Mouse (Mus musculus) thymus, postnatal 14 days (tissue): ENCODE measurements at regions not wholly inside any gene's neighbourhood (a gene's known extent, or its start where the extent isn't known, plus 50 kb on each side); places are given as distances from the start of the nearest gene placed in this dataset.

ENCODE experiments used
- DNase-seq: peaks from one replicate; pipeline ENCODE4 v3.0.0; 2021

DNA sequence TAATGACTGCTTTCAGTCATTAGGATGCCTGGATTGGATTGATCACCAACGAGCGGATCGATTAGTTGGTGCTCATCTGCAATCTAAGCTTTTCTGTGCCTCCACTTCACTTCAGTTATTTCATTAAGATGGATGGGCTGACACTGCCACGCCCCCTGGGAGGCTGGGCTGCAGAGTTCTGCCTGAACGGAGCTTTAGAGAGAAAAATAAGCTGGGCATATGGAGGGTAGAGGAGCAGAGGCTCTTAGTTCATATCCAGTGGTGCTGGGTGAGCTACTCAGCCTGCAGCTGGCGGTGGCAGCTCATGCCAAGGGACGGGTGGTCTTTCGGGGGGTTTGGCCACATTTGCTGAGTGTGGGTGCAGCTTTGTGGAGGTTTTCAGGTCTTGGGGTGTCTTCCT, 256.4 kb upstream of the Dusp10 start:
- DNase-seq = no peak

DNA sequence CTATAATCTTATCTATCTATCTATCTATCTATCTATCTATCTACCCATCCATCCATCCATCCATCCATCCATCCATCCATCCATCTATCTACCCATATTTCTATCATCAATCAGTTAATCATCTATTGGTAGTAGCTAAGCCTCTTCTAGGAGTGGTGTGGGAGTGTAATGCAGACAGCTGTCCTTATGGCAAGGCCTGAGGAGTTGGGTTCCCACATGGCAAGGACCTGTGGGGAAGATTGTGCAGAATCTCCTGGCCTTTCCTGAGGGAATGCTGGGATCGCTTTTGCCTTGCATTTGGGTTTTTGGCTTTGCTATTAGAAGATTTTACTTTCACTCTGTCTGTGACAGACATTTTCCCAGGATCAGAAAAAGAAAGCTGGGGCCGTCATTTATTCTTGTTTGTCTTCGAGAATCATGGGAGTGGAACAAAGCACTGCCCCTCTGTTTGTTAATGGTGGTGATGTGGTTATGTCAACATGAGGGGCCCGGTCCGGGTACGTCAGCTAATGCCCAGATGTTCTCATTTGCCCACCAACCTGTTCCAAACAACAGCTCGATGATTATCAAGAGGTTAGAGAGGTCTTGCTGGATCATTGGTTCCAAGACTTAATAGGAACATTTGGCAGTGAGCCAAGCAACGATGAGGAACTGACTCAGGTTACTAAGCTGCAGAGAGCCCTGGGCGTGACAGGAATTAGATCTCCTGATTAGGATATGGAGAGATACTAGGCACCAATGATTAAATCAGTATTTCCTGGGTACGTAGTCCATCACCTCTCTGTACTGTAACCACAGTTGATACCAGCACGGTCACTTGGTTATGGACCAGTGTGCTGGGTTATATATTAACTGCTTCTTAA, 249.0 kb upstream of the Dusp10 start:
- DNase-seq = no peak

DNA sequence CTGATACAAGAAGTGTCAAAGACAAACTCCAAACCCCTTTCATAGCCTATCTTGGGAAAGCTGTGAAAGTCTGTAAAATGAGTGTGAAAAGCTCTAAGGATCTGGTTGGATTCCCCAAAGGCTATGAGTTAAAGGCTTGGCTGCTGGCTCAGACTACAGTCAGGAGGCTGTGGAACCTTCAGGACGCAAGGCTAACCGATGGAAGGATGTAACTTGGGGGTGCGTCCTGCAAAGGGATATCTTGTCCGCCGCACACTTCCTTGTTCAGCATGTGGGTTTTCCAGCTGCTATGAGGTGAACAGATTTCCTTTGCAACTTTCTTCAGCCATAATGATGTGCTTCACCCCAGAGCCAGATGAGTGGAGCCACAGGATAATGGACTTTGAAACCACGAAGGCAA, 240.3 kb upstream of the Dusp10 start:
- no peak for DNase-seq

DNA sequence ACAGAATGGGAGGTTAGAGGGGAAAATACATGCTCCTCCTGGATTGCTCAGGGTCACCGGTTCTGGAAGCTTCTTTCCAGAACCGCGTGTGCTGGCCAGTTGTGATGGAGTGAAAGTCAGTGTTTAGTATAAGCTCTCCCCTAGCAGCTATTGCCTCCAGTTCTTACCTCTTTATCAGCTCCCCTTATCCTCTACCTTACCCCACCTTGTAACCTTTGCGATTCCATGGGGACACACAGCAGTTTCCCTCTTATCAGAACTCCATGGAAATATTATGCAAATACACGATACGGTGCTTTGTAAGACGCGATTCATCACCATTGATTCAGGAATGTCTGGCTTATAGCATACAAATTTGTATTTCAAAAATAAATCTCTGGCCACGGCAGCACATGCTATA, 232.9 kb upstream of the Dusp10 start:
- no peak for DNase-seq

DNA sequence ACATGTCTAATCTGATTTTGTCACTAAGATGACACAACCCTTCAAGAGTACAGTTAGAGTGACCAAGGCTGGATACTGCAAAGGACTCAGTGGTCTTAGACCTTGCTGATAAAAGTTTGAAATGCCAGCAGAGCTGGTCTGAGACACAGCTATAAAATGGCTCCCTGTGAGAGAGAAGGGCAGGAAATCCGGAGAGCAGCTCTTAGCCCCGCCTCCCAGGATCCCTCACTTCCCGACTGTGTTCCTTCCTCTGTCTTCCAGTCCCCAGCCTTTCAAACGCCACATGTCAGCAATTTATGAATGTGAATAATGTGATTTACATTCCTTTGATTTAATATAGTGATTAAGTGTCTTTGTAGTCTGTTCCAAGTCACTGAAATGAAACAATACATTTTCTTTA, 232.3 kb upstream of the Dusp10 start:
- DNase-seq = no peak

DNA sequence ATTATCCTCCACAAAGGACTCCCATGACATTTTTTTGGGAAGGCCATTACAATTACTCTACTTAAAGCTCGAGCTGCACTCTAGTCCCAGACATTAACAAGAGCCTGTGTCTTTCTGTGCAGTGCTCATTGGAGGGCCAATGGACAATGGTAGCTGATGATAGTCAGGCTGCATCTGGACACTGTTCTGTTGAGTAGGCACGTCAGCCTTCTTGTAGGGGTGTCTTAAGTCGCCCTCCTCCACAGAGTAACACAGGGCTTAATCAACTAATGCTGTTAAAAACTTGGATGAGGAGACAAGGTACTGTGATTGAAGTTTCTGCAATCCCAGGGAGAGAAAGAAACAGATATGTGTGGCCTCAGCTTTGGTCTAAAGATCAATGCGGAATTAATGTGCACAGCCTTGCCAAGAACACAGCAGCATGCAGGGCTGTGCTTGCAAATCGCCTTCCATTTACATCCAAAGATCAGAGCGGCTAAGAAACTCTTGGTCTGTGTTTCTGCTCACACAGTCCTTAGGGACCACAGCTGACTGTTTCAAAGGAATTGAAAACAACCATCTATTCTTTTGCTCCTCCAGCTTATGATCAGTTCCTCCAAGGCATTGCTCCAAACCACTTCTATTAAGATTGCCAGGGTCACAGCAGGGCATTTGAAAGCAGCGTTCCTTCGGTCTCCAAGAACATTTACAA, 229.5 kb upstream of the Dusp10 start:
- no peak for DNase-seq

DNA sequence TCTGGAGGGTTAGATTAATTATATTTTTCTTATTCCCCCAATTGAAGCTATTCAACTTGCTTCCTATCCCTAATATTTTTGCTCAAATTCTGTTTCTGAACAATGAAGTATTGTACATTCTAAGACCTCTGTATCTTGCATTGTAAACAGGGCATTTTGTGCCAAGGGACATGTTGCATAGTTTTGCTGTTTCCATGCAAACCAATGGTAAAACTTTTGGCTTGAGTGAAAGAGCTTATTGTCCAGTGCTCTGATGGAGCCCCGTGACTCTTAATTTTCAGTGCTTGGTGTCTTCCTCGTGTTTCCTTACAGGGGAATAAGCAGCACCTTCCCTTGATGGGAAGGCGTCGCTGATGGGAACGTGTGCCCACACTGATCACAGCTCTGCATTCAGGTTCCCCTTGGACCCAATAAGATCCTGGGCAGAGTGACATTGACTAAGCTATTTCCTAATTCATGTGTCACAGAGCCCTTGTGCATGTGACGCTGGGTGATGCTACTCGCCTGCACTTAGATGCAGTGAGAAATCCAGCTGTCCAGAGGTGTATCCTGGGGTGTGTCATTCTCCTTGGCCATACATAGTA, 220.8 kb upstream of the Dusp10 start:
- DNase-seq = no peak

DNA sequence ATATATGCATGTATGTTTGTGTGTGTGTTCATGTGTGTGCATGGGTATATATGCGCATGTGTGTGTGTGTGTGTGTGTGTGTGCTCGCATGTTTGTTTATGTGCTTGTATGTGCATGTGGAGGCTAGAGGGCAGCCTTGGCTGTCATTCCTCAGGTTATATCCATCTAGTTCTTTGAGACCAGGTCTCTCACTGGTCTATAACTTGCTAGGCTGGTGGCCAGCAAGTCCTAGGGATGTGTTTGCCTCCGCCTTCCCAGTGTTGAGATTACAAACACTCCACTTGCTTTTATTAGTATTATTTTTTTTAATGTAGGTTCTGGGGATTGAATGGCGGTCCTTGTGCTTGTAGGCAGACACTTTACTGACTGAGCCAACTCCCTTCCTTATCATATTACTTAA, 219.8 kb upstream of the Dusp10 start:
- no peak for DNase-seq

DNA sequence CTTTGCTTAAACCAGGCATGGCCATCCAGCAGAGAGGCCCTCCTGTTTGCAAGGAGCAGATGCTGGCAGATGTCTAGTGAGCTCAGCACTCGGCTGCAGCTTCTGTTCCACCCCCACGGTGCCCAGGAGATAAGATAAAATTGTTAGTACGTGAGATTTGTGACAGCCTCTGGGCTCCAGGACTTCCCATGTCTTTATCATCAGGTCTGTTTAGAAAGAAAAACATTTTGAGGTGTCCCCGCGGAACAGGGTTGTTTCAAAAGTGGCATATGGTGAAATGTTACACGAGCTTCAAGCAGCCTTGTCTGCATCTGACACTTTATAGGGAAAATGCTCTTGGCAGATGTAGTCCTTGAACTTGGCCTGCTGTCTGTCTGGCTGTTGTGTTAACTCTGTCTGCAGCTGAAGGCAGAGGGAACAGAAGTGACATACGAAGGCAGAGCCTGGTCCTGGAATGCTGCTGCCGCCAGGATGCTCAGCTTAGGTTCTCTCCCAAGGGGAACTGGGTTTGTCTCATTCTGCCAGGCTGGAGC, 219.1 kb upstream of the Dusp10 start:
- no peak for DNase-seq

DNA sequence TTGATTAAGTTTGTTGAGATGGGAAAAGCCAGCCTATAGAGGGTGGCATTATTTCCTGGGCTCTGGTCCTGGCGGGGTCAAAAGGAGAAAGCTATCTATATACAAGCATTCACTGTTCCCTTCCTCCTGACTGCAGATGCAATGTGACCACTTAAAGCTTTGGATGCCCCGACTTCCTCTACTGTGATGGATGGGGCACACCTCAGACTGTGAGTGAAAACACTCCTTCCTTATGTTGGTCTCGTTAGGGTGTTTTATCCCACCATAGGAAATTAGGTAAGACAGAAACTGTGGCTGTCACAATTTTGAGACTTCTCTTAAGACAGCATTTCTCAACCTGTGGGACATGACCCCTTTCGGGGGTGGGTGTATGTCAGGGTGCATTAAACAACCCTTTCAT, 210.8 kb upstream of the Dusp10 start:
- no peak for DNase-seq

DNA sequence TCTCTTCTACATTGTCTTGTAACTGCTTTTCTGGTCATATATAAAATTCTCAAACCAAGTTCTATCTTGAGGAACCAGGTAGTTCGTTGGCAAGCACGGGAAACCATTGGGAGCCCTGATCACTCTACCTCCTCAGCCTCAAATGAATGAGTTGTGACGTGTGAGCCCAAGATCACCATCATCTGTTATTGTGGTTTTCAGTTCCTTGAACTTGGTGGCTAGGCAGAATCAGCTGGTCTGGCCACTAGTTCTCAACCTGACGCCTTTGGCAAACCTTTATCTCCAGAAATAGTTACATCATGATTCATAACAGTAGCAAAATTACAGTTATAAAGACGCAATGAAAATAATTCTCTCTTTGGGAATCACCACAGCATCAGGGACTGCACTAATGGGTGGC, 209.7 kb upstream of the Dusp10 start:
- DNase-seq = no peak

DNA sequence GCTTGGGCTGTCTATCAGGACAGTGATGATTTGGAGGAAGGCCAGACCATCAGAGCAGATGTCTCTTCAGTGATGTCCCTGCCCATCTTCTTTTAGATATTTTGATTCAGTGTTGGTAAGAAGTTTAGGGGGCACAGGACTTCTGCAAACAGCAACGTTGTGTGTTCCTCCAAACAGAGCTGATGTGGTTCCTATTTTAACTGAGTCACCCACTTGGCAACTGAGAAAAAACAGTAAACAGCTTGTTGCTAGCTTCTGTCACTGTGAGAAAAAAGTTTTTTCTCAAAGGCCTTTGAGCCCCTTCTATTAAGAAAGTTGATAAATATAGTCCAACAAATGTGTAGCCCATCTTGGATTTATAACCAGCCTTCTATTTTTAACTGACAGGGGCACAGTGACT, 209.3 kb upstream of the Dusp10 start:
- DNase-seq = no peak

DNA sequence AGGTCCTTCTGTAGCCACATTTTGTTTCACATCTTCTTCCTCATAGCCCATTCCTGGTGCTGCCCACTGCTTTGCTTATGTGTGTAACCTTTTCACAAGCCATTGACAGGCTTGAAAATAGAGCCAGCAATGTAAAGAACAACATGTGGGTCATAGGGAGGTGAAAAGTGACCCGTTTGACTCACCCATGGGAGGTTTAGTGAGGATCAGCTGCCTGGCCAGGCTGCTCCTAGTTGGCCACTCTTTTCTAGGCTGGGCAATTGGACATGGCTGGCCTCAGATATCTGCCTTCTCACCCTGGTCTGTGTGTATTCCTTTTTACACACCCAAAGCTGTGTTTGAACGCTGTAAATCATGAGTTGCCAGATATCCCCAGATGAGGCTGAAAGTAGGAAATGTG, 208.8 kb upstream of the Dusp10 start:
- DNase-seq = no peak

DNA sequence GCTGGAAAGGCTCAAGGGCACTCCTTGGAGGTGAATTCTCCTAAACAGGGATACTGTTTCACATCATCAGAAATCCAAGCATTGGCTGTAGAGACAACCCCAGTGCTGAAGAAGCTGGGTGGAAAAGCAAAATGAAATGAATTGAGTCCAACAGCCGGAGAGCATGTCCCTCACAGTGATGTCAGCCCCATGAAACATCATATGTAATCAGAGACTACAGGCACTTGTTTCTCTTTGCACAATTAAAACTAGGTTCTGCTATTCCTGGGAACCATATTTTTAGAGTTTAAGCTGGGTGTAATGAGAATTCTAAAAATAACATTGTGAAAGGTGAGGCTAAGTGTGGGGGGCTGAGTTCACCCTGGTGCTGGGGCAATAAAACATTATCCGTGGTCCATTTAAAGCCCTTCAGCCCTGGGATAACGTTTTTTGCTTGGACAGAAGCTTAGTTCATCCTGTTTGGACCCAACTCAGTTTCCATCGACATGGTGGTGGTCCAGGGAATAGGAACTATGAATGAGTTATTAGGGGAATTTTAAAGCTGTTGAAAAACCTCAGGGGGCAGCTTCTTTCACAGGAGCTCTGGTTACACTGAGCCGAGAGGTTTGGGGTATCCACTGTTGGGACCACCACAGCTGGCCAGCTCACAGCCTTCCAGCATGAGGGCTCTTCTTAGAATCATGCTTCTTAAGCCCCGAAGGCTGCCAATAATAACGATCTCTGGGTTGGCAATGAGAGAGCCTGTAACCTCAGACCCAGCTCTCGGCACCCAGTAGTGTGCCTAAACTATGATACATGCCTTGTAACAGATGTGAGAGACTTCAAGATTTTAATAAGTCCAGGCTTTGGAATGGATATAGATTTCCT, 206.0 kb upstream of the Dusp10 start:
- DNase-seq = no peak

DNA sequence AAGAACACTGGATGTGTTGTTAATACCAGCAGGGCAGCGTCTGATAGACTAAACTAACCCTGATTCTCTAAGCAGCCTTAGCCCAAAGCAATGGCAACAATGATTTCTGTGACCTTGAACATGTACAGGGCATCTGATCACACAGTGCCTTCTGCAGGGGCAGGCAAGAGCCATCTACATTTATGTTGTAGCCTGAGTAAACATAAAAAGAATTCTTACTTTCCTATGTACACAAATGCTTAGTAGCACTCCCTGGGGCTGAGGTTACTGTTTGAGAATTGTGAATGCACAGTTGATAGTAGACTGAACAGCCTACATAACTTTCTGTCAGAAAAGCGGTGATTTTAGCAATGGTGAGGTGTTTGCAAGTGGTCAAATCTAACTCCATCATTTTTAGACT, 204.9 kb upstream of the Dusp10 start:
- DNase-seq = no peak

DNA sequence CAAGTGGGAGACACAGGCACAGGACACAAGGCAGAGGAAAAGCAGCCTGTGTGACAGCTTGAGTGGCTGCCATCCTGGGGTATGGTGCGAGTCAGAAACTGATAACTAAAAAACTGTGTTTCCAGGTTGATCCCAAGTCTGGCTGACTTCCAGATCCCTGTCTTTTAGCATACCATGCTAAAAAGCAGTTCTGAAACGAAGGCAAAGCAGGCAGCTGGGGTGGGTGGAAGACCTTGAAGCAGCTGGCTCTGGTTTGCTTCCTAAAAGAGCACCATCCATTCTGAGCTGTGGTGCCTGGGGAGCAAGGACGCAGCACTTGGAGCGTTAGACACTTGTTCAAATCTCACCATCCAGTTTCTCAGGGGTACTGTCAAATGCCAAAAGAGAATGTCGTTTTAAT, 192.5 kb upstream of the Dusp10 start:
- no peak for DNase-seq

DNA sequence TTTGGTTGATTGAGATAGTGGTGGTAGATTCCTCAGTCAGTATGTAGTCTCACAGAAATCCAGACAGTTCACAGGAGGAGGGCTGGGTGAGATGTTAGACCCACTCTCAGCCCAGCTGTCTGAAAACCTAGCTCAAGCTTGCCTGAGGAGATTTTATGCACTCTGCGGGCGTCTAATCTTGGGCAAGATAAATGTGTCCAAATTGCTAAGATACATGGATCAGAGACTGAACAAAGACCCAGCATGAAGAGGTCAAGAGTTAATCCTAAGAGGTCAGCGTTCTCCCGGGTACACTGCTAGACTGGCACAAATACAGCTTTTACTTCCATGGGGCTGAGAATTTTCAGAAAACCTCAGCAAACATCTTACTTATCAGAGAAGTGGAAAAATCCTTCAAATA, 186.8 kb upstream of the Dusp10 start:
- no peak for DNase-seq

DNA sequence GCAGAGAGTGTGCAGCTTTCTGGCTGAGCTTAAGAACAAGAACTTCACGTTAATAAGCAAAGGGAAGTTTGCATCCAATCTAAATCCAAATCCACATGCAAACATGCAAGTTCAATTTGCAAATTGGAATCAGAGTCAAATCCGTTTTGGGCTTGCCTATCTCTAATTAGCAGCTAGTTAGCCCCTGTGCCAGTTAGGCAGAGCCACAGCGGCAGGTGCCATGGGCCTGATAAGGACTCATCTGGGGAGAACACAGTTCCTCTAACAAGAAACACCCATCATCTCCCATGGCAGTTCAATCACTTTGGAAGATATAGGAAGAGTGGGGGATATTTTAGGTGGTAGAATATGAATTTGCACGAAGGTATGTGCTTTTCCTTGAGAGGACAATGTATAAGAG, 168.0 kb upstream of the Dusp10 start:
- no peak for DNase-seq

DNA sequence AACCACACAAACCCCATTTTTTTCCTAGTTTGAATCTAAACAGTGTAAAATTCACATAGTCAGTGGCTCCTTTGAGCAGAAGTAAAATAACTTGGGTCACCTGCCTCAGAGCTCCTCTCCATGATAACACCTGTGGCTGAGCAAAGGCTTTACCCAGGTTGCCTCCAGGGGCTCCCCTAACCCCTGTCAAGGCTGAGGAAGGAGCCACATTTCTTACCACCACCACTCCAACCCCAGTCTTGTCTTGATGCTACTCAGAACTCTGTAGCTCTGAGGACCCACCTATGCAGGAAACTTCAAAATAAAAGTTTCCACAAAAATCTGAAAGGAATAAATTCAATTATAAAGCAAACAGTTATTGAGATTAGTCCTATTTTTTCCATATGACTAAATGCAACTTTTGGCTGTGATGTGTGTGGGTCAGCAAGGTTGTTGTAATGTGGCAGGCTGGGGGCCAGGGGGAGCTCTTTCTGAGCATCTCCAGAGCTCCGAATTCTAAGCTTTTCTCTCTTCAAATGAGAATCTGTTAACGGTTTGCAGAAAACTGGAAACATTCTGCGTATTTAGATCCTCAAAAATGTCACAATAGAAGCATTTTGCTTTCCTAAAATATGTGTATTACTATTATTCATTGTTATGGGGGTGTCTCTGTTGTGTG, 159.0 kb upstream of the Dusp10 start:
- DNase-seq = peak; percentile 72

DNA sequence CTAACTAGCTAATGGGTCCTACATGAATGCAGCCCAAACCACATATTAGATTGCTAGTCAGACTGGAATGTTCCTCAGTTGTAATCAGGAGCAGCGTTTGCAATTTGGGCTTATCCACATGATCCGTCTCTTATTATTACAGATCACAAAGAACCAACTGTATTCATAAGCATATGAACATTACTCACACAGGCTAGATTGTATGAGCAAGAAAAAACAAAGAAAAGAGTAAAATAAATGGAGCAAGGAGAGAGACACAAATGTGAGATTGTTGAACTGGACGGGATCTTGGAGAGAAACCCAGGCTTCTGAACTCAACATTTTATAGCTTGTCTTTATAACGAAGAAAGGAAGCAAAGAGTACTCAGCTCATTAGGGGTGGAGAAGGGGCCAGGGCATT, 148.0 kb upstream of the Dusp10 start:
- no peak for DNase-seq

DNA sequence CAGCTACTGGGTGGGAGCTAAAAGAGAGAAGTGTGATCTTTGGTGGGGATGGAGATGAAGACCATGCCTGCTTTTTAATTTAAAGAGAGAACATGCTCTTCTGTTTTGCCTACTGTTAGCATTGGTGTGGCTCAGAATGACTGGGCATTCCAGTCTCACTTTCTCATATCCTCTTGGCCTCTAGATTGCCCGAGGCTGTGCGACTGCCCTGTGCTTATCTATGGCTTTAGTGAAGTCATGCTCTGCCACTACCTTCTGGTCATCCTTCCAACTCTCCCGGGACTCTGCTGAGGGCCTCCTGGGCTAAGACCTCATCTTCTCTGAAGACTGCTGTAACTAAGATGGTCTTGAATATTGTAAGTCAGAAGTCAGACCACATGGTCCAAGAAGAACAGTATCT, 147.5 kb upstream of the Dusp10 start:
- no peak for DNase-seq

DNA sequence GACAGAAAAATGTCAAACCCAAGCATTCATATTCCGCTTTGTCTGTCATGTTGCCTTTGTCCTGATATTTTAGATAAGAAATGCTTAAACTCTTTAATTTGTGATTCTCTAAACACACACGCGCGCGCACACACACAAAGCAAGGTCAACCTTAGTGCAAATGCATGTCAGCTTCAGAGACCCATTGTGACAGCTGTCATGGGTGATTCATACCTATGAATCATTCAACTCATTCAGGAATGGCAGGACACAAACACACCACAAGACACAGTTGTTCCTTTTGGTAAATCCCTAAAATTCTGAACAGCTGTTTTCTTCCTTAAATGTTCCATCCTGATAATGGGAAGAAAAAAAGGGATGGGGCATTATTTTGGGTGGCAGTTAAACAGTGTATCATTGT, 144.1 kb upstream of the Dusp10 start:
- DNase-seq = no peak

DNA sequence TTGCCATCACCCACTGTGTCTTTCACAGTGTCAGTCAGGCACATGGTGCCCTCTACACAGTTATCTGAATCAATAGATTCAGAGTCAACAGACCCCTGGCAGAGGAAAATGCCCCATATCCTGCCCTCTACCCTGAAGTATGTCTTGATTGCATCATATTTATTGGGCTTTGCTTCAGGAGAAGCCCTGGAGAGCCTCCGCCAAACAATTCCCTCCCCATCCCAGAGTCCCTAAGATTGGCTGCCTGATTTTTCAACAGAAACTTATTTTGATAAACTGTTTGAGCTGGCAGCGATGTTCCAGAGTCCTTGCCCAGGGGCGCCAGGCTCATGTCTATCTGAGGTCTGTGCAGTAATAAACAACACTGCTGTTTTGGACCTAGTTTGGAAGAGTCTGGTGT, 117.2 kb upstream of the Dusp10 start:
- no peak for DNase-seq
